Mouse (Mus musculus) forebrain, embryonic 11.5 days (tissue): ENCODE data around the gene Rxra. TPM values are rescaled to one million over a fixed set of nuclear protein-coding genes. Genes with fewer than 3 reads are reported as not detected.

Source experiments
- ATAC-seq: fragments of 200-750 bp; cut with Nextera tagmentation; replicated peaks from 2 replicates; pipeline ENCODE4 v1.8.0; 2017; ENCODE audit warnings: moderate TSS enrichment; ENCODE audit not compliant: low FRiP score
- DNase-seq: peaks from one replicate; pipeline ENCODE4 v3.0.0-alpha.2; 2017; ENCODE audit warnings: low spot score
- H3K27ac ChIP-seq: fragments of 300-500 bp; sonication (generic); 2 replicates; pipeline ENCODE4 v1.5.1; 2014; ENCODE audit warnings: low read depth, low read length
- H3K27me3 ChIP-seq: fragments of 300-500 bp; sonication (generic); 2 replicates; pipeline ENCODE4 v1.6.1; 2014; ENCODE audit warnings: mild to moderate bottlenecking, low read length, mixed read lengths; ENCODE audit not compliant: control insufficient read depth, insufficient read depth
- H3K36me3 ChIP-seq: fragments of 300-500 bp; sonication (generic); 2 replicates; pipeline ENCODE4 v1.6.1; 2014; ENCODE audit warnings: mild to moderate bottlenecking, low read length, moderate library complexity, mixed read lengths; ENCODE audit not compliant: control insufficient read depth, insufficient read depth
- H3K4me1 ChIP-seq: fragments of 300-500 bp; sonication (generic); replicated peaks from 2 replicates; pipeline ENCODE4 v1.6.1; 2014; ENCODE audit warnings: low read length, mixed read lengths; ENCODE audit not compliant: control insufficient read depth, insufficient read depth
- H3K4me2 ChIP-seq: fragments of 300-500 bp; sonication (generic); 2 replicates; pipeline ENCODE4 v1.6.1; 2014; ENCODE audit warnings: low read depth, mild to moderate bottlenecking, low read length, moderate library complexity, mixed read lengths; ENCODE audit not compliant: severe bottlenecking
- H3K4me3 ChIP-seq: fragments of 300-500 bp; sonication (generic); 2 replicates; pipeline ENCODE4 v1.5.1; 2014; ENCODE audit warnings: low read depth, low read length
- H3K9ac ChIP-seq: fragments of 300-500 bp; sonication (generic); 2 replicates; pipeline ENCODE4 v1.6.1; 2014; ENCODE audit warnings: low read length
- H3K9me3 ChIP-seq: fragments of 300-500 bp; sonication (generic); 2 replicates; pipeline ENCODE4 v1.6.1; 2016; ENCODE audit warnings: low read length, mixed read lengths; ENCODE audit not compliant: control insufficient read depth
- WGBS: fragments of 180-500 bp; shearing (Covaris S2); extraction: QIAGEN DNeasy Blood & Tissue Kit; methylation state at CpG from one replicate; pipeline ENCODE4 v1.1.7; 2014; 5-methylcytosine and 5-hydroxymethylcytosine counted together
- polyA plus RNA-seq: library from polyadenylated mRNA; unstranded; fragments of >200 nt; fragmentation: Nextera tagmentation; extraction: Ambion mirVana; gene quantifications from 2 replicates; pipeline ENCODE4 v1.2.1, GENCODE M21; 2014

Gene Rxra
- polyA plus RNA-seq, 1 experiment from 2014 or later: 6.5 TPM

GRCm38 (mm10) chr2:27714131-27714530 lies 37.9 kb downstream of the Rxra start:
- DNase-seq (no peak), ATAC-seq (no peak)
- peaks cover 2% of the 10 kb centered on the region; the same call in 1 of the 2 replicates for H3K27me3 ChIP-seq
- no peak overlapping the region for H3K9ac ChIP-seq
- 89% methylated on average over 5 of the region's 5 CpGs for WGBS
- H3K4me3 ChIP-seq: no peak overlapping the region
- no peak overlapping the region for H3K4me2 ChIP-seq
- H3K9me3 ChIP-seq: no peaks in the 10 kb centered on the region
- H3K4me1 ChIP-seq: peaks cover 1% of the 10 kb centered on the region; the same call in 1 of the 2 replicates
- H3K36me3 ChIP-seq: no peaks in the 10 kb centered on the region
- H3K27ac ChIP-seq: no peak overlapping the region

GRCm38 (mm10) chr2:27715221-27715620 lies 39.0 kb downstream of the Rxra start:
- Histone ChIP-seq H3K4me3 (no peak overlapping the region), H3K36me3 (no peaks in the 10 kb centered on the region), H3K27ac (no peak overlapping the region), H3K9me3 (no peaks in the 10 kb centered on the region), H3K4me2 (no peak overlapping the region), H3K9ac (no peak overlapping the region), H3K4me1 (peaks cover 7% of the 10 kb centered on the region; the same call in 1 of the 2 replicates), H3K27me3 (peaks cover 2% of the 10 kb centered on the region; the same call in 1 of the 2 replicates)
- WGBS: 82% methylated on average over 4 of the region's 4 CpGs
- DNase-seq (no peak), ATAC-seq (no peak)

DNA sequence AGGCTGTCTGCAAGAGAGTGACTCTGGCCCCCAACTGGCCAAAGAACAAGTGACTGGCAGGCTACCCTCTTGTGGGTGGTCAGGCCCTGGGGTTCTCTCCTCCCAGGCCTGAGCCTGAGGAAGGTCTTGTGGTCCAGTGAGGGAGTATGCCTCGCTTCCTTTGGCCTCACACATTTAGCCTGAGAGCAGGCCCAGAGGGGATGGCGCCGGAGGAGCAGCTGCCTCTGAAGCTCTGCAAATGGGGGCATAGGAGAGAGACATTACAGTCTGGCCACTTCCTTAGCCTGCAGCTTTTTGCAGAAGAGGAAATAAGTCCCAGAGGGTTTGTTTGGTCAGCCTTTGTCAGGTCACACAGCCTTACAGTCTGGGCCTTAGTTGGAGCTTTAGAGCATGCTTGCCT lies 40.1 kb downstream of the Rxra start:
- Histone ChIP-seq H3K27ac (no peak overlapping the region), H3K4me1 (peaks cover 7% of the 10 kb centered on the region; the same call in 1 of the 2 replicates), H3K4me2 (no peak overlapping the region), H3K27me3 (peaks cover 2% of the 10 kb centered on the region; the same call in 1 of the 2 replicates), H3K9me3 (no peaks in the 10 kb centered on the region), H3K4me3 (no peak overlapping the region), H3K36me3 (no peaks in the 10 kb centered on the region), H3K9ac (no peak overlapping the region)
- WGBS: 81% methylated on average over 3 of the region's 3 CpGs
- ATAC-seq (no peak), DNase-seq (no peak)

DNA sequence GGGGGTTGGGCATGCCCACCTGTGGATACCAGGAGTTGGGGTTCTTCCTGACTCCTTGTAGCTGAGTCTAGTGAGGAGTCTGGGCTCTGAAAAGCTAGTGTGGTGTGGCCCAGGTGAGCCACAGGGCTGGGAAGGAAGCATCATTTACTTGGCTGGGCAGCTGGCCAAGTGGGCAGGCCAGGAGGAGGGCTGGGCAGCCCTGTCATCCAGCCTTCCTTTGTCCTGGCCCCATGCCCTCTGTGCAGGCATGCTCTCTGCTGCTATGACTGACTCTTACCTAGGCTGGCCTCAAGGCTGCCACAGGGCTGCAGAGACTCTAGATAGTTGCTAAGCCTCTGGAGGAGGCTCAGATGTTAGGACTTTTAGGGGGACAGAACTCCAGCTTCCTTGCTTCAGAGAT lies 42.0 kb downstream of the Rxra start:
- Histone ChIP-seq H3K9ac (no peak overlapping the region), H3K9me3 (no peaks in the 10 kb centered on the region), H3K4me1 (peaks cover 7% of the 10 kb centered on the region; the same call in 1 of the 2 replicates), H3K4me2 (no peak overlapping the region), H3K4me3 (no peak overlapping the region), H3K27ac (no peak overlapping the region), H3K36me3 (no peaks in the 10 kb centered on the region), H3K27me3 (peaks cover 4% of the 10 kb centered on the region; the same call in 1 of the 2 replicates)
- no peak for ATAC-seq
- DNase-seq: no peak

DNA sequence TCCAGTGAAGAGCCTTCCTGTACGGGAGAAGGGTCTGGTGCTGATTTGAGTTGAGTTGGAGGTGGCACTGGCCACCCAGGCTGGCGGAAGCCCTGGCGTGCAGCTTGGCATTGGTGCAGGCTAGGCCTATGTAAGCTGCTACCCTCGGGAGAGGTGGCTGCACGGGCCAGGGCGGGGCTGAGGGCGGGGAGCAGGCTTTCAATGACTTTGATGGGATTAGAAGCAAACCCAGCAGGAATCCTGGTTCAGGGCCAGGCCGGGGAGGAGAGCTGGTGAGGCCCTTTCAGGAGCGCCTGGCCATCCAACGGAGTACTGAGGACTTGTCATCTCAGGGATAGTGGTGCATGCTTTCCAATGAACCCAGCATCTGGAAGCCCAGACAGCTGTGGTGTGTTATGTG lies 43.4 kb downstream of the Rxra start:
- ATAC-seq (no peak; the same call in 1 of the 2 replicates), DNase-seq (peak; percentile 75)
- no peaks in the 10 kb centered on the region for H3K36me3 ChIP-seq
- no peak overlapping the region for H3K27ac ChIP-seq
- H3K9me3 ChIP-seq: no peaks in the 10 kb centered on the region
- H3K4me2 ChIP-seq: no peak overlapping the region
- no peak overlapping the region for H3K4me3 ChIP-seq
- no peak overlapping the region for H3K9ac ChIP-seq
- peaks cover 4% of the 10 kb centered on the region; the same call in 1 of the 2 replicates for H3K27me3 ChIP-seq
- H3K4me1 ChIP-seq: peaks cover 7% of the 10 kb centered on the region; the same call in 1 of the 2 replicates
- 13% methylated on average over 10 of the region's 10 CpGs for WGBS

DNA sequence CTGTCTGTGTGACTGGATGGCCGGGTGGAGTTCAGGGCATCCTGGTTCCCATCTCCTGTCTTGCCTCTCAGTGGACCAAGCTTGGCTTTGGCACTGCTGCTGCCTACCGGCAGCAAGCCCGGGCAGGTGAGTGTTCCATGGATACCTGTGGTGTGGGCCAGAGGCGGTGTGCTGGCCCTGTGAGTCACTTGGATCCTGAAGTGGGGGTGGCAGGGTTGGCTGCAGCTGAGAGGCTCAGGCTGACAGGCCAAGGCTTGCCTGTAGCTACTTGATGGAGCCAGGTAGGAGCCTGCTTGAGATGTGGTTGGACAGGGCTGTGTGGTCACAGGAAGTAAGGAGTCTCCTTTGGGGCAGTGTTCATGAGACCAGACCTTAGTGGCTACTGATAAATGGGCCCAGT lies 45.4 kb downstream of the Rxra start:
- ATAC-seq: no peak
- no peak for DNase-seq
- H3K4me1 ChIP-seq: peaks cover 7% of the 10 kb centered on the region; the same call in 1 of the 2 replicates

GRCm38 (mm10) chr2:27724729-27725316 lies 48.6 kb downstream of the Rxra start:
- 85% methylated on average over 9 of the region's 9 CpGs for WGBS
- no peak overlapping the region for H3K9ac ChIP-seq
- H3K4me3 ChIP-seq: no peak overlapping the region
- no peak for ATAC-seq
- no peaks in the 10 kb centered on the region for H3K36me3 ChIP-seq
- H3K9me3 ChIP-seq: no peaks in the 10 kb centered on the region
- peaks cover 1% of the 10 kb centered on the region; the same call in 1 of the 2 replicates for H3K4me1 ChIP-seq
- H3K27me3 ChIP-seq: peaks cover 2% of the 10 kb centered on the region
- DNase-seq: no peak
- no peak overlapping the region for H3K4me2 ChIP-seq
- no peak overlapping the region for H3K27ac ChIP-seq

More for the DNA sequence above, 45.4 kb downstream of the Rxra start:
- Histone ChIP-seq H3K4me3 (no peak overlapping the region), H3K9me3 (no peaks in the 10 kb centered on the region), H3K27me3 (peaks cover 4% of the 10 kb centered on the region; the same call in 1 of the 2 replicates), H3K27ac (no peak overlapping the region), H3K36me3 (no peaks in the 10 kb centered on the region), H3K4me2 (no peak overlapping the region), H3K9ac (no peak overlapping the region)
- 95% methylated on average over 4 of the region's 4 CpGs for WGBS

GRCm38 (mm10) chr2:27727994-27728854 lies 52.0 kb downstream of the Rxra start:
- no peaks in the 10 kb centered on the region; the same call in 1 of the 2 replicates for H3K27me3 ChIP-seq
- WGBS: 66% methylated on average over 14 of the region's 14 CpGs
- H3K4me2 ChIP-seq: no peak overlapping the region
- no peak overlapping the region for H3K27ac ChIP-seq
- ATAC-seq (no peak), DNase-seq (no peak)
- H3K36me3 ChIP-seq: no peaks in the 10 kb centered on the region
- no peak overlapping the region for H3K4me3 ChIP-seq
- H3K4me1 ChIP-seq: no peaks in the 10 kb centered on the region; the same call in 1 of the 2 replicates
- H3K9me3 ChIP-seq: no peaks in the 10 kb centered on the region
- no peak overlapping the region for H3K9ac ChIP-seq
